Mouse (Mus musculus) heart, embryonic 12.5 days (tissue): ENCODE measurements around the gene Fndc3b. TPM values are rescaled to one million over a fixed set of nuclear protein-coding genes. Genes with fewer than 3 reads are reported as not detected.
A peak's percentile ranks its signal among the peaks of the same experiment; 100 is the strongest.

Experiments used
- ATAC-seq: fragments of 200-750 bp; cut with Nextera tagmentation; 2 replicates; pipeline ENCODE4 v1.8.0; 2017; ENCODE audit warnings: moderate TSS enrichment, moderate library complexity; ENCODE audit not compliant: insufficient number of reproducible peaks, low FRiP score
- H3K27ac ChIP-seq: fragments of 300-500 bp; sonication (generic); 2 replicates; pipeline ENCODE4 v1.5.1; 2016; ENCODE audit warnings: mild to moderate bottlenecking, moderate library complexity; ENCODE audit not compliant: poor library complexity, severe bottlenecking
- H3K27me3 ChIP-seq: fragments of 300-500 bp; sonication (generic); replicated peaks from 2 replicates; pipeline ENCODE4 v1.6.1; 2016; ENCODE audit warnings: mild to moderate bottlenecking, moderate library complexity
- H3K36me3 ChIP-seq: fragments of 300-500 bp; sonication (generic); 2 replicates; pipeline ENCODE4 v1.6.1; 2016; ENCODE audit warnings: mild to moderate bottlenecking, moderate library complexity
- H3K4me1 ChIP-seq: fragments of 300-500 bp; sonication (generic); replicated peaks from 2 replicates; pipeline ENCODE4 v1.6.1; 2016; ENCODE audit warnings: mild to moderate bottlenecking
- H3K4me2 ChIP-seq: fragments of 300-500 bp; sonication (generic); 2 replicates; pipeline ENCODE4 v1.6.1; 2016; ENCODE audit warnings: mild to moderate bottlenecking, moderate library complexity
- H3K4me3 ChIP-seq: fragments of 300-500 bp; sonication (generic); 2 replicates; pipeline ENCODE4 v1.5.1; 2016; ENCODE audit warnings: mild to moderate bottlenecking
- H3K9ac ChIP-seq: fragments of 300-500 bp; sonication (generic); 2 replicates; pipeline ENCODE4 v1.6.1; 2016; ENCODE audit warnings: mild to moderate bottlenecking, moderate library complexity
- H3K9me3 ChIP-seq: fragments of 300-500 bp; sonication (generic); replicated peaks from 2 replicates; pipeline ENCODE4 v1.6.1; 2016; ENCODE audit warnings: mild to moderate bottlenecking, moderate library complexity
- WGBS: fragments of 180-500 bp; shearing (Covaris S2); methylation state at CpG from one replicate; pipeline ENCODE4 v1.1.7; 2016; 5-methylcytosine and 5-hydroxymethylcytosine counted together
- polyA plus RNA-seq: library from polyadenylated mRNA; unstranded; fragments of >200 nt; fragmentation: Nextera tagmentation; extraction: Ambion mirVana; gene quantifications from 2 replicates; pipeline ENCODE4 v1.2.1, GENCODE M21; 2016

The Fndc3b gene
- polyA plus RNA-seq, 1 experiment from 2014 or later, result 36.8 TPM

DNA sequence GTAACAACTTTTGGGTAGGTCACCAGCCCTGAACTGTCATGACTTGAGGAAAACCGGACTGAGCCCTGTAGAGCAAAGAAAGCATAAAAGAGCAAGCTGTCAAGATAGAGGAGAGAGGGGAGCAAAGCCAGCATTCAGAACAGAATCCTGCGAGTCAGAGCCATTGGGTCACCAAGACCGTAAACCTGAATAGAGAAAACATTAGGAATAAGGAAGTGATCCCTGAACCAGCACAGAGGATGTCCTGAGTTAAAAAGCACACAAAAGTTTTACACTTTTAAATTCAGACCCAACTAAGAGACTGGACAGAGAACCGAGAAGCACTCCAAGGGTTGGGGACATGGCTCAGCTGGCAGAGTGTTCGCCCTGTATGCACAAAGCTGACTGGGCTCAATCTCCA is 24.0 kb upstream of the Fndc3b start:
- 60% methylated on average over 5 of the region's 5 CpGs for WGBS
- Histone ChIP-seq H3K9me3 (no peaks in the 10 kb centered on the region), H3K4me1 (peaks cover 6% of the 10 kb centered on the region), H3K27me3 (no peaks in the 10 kb centered on the region), H3K4me3 (no peak overlapping the region), H3K9ac (no peak overlapping the region), H3K27ac (no peak overlapping the region), H3K4me2 (no peak overlapping the region), H3K36me3 (no peaks in the 10 kb centered on the region)
- ATAC-seq, result no peak

DNA sequence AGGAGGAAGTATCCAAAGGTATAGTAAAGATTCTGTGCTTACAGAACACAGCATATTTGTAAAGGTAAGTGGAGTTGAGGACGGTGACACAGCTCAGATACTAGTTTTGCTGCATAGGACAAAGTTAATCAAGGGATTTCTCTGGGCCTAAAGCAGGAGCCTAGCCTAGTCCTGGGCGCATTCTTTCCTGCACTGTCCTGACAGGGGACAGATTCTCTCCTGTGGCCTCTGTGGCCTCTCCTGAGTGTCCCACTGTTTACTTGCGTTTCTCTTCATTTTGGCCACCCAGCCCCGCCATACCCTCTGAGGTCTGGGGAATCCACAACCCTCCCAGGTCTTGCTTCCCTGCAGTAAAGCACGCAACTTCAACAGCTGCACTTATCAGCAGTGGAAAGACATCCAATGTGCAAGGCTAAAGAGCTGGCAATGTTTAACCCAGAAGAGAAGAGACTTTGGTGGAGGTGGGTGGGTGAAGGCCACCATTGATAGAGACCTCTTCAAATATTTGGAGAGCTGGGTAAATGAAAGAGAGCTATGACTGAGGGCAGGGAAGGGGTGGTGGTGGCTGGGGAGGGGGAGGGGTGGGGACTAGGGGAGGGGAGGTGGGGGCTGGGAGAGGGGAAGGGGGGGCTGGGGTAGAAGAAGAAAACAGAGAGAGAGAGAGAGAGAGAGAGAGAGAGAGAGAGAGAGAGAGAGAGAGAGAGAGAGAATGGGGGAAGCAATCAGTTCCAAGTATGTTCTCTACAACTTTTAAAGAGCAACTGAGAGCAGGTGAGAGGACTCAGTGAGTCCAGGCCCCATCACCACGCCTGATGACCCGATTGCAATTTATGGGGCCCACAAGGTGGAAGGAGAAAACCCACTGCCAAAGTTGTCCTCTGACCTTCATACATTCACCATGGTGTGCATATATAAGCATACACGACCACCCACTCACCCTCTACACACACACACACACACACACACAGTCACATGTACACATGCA is 18.0 kb upstream of the Fndc3b start:
- Histone ChIP-seq H3K36me3 (no peaks in the 10 kb centered on the region), H3K27ac (0 out of 2 replicates have a peak overlapping the region, but pooled peaks have one; percentile 4), H3K9me3 (no peaks in the 10 kb centered on the region), H3K4me2 (no peak overlapping the region), H3K4me3 (no peak overlapping the region), H3K9ac (no peak overlapping the region), H3K4me1 (peaks cover 29% of the 10 kb centered on the region), H3K27me3 (no peaks in the 10 kb centered on the region)
- no peak for ATAC-seq
- 58% methylated on average over 8 of the region's 8 CpGs for WGBS

DNA sequence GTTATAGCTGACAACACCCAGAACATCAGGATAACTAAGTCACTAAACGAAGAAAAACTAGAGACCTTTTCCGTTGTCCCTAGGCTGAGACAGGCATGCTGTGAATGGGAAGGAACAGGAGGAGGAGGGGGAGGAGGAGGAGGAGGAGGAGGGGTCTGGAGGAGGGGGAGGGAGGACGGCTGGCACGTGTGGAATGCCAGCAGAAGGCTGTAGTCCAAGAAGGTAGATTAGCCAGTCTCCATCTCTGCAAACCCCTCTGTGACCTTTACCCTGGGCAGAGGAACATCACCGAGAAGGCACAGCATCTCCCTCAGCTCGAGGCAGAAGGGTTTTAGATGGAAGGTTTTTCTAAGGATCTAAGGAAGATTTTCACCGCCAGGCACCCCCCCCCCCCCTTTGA is 17.1 kb upstream of the Fndc3b start:
- peaks cover 29% of the 10 kb centered on the region for H3K4me1 ChIP-seq
- H3K36me3 ChIP-seq, result no peaks in the 10 kb centered on the region
- H3K9me3 ChIP-seq, result no peaks in the 10 kb centered on the region
- H3K9ac ChIP-seq, result no peak overlapping the region
- no peak for ATAC-seq
- WGBS, result 8% methylated on average over 7 of the region's 7 CpGs
- H3K4me2 ChIP-seq, result no peak overlapping the region
- H3K27ac ChIP-seq, result 0 out of 2 replicates have a peak overlapping the region, but pooled peaks have one; percentile 4
- no peak overlapping the region for H3K4me3 ChIP-seq
- no peaks in the 10 kb centered on the region for H3K27me3 ChIP-seq

- H3K27me3 ChIP-seq, result no peaks in the 10 kb centered on the region
- no peak overlapping the region for H3K9ac ChIP-seq
- H3K27ac ChIP-seq, result no peak overlapping the region
- no peak overlapping the region for H3K4me3 ChIP-seq
- WGBS, result 67% methylated on average over 6 of the region's 6 CpGs
- ATAC-seq, result no peak
- no peaks in the 10 kb centered on the region for H3K9me3 ChIP-seq
- H3K4me1 ChIP-seq, result peaks cover 29% of the 10 kb centered on the region
- H3K4me2 ChIP-seq, result no peak overlapping the region
- no peaks in the 10 kb centered on the region for H3K36me3 ChIP-seq
Observed at GRCm38 (mm10) chr3:27725752-27726151, 14.6 kb upstream of the Fndc3b start.

DNA sequence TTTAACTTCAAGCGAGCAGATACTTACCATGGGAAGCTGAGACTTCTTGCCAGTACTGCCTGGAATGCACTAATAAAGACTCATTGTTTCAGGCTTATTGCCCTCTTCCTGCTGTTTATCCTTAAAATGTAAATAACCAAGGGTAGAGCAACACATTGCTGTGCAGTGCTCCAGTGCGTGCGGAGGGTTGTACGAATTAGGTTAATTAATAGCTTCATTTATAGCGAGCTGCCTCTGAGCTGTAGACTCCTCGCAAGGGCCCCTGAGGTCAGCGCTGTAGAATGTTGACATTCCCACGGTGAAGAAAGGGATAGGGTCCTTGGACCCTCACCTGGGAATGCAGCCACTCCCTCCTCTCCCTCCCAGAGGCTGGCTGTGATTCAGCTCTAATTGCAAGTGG is 13.1 kb upstream of the Fndc3b start:
- Histone ChIP-seq H3K9me3 (no peaks in the 10 kb centered on the region), H3K36me3 (no peaks in the 10 kb centered on the region), H3K4me3 (no peak overlapping the region), H3K9ac (no peak overlapping the region), H3K27ac (no peak overlapping the region), H3K4me1 (peaks cover 22% of the 10 kb centered on the region), H3K4me2 (no peak overlapping the region), H3K27me3 (no peaks in the 10 kb centered on the region)
- no peak for ATAC-seq
- 76% methylated on average over 8 of the region's 8 CpGs for WGBS

- Histone ChIP-seq H3K4me1 (peaks cover 6% of the 10 kb centered on the region; the same call in 1 of the 2 replicates), H3K4me2 (no peak overlapping the region), H3K36me3 (no peaks in the 10 kb centered on the region), H3K27ac (no peak overlapping the region), H3K4me3 (no peak overlapping the region), H3K27me3 (no peaks in the 10 kb centered on the region), H3K9me3 (no peaks in the 10 kb centered on the region), H3K9ac (no peak overlapping the region)
- ATAC-seq, result no peak
- 51% methylated on average over 5 of the region's 5 CpGs for WGBS
Observed at GRCm38 (mm10) chr3:27718829-27719365, 7.8 kb upstream of the Fndc3b start.

GRCm38 (mm10) chr3:27713971-27714370 is 2.9 kb upstream of the Fndc3b start:
- 61% methylated on average over 4 of the region's 4 CpGs for WGBS
- Histone ChIP-seq H3K9ac (no peak overlapping the region), H3K9me3 (no peaks in the 10 kb centered on the region), H3K4me2 (no peak overlapping the region), H3K4me1 (peaks cover 6% of the 10 kb centered on the region; the same call in 1 of the 2 replicates), H3K4me3 (no peak overlapping the region), H3K27me3 (no peaks in the 10 kb centered on the region), H3K27ac (no peak overlapping the region), H3K36me3 (no peaks in the 10 kb centered on the region)
- no peak for ATAC-seq

DNA sequence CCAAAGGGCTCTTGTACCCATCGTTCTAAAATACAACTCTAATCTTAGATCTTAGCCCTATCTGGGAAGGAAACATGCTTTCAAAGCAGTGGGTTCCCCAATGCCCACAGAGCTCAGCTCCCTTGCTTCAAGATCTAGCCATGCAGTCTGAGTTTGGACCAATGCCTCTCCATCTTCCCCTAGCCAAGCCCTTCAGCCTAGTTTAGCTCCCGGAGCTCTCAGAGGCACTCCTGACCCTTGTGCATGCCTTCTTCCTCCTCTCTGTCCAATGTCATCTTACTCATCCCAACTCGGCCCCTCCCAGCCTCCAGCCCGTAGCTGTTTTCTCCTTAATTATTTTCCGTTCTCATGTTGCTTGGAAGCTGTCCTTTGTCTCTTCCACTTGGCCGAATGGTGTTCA is 1.3 kb upstream of the Fndc3b start:
- Histone ChIP-seq H3K4me1 (peaks cover 16% of the 10 kb centered on the region), H3K4me2 (no peak overlapping the region), H3K27ac (no peak overlapping the region), H3K9me3 (no peaks in the 10 kb centered on the region), H3K9ac (no peak overlapping the region), H3K4me3 (no peak overlapping the region), H3K36me3 (no peaks in the 10 kb centered on the region), H3K27me3 (no peaks in the 10 kb centered on the region)
- no peak for ATAC-seq
- WGBS, result 60% methylated on average over 6 of the region's 6 CpGs

DNA sequence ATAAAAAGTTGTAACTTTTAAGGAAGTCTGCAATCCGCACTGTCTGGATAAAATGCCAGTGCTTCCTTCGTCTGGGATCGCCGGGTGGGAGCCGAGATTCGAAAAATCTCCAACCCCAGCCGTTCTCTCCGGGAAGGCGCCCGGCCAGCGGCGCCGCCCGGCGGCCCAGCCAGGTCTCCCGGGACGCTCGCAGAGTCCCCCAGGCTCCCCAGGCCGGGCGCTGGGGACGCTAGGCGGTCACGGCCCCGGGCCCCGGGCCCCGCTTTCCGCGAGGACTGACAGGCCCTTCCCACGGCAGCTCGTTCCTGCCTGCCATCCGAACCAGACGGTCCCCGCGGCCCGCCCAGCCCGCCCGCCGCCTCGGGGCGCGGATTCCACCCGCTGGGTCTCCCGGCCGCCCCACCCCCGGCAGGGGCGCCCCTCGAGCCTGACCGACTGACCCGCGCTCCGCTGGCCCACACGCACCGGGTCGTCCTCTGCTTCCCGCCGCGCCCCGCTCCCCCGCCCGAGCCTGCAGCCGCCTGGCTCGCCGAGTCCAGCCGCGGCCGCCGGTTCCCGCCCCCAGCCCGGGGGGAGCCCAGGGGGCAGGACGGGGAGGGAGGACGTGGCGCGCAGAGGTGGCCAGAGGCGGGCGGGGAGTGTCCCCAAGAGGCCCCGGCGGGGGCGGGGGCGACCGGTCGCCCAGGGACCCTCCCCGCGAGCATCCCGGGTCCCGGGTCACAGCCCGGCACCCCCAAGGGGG is 1.0 kb downstream of the Fndc3b start:
- H3K27ac ChIP-seq, result peak overlapping the region; percentile 99

DNA sequence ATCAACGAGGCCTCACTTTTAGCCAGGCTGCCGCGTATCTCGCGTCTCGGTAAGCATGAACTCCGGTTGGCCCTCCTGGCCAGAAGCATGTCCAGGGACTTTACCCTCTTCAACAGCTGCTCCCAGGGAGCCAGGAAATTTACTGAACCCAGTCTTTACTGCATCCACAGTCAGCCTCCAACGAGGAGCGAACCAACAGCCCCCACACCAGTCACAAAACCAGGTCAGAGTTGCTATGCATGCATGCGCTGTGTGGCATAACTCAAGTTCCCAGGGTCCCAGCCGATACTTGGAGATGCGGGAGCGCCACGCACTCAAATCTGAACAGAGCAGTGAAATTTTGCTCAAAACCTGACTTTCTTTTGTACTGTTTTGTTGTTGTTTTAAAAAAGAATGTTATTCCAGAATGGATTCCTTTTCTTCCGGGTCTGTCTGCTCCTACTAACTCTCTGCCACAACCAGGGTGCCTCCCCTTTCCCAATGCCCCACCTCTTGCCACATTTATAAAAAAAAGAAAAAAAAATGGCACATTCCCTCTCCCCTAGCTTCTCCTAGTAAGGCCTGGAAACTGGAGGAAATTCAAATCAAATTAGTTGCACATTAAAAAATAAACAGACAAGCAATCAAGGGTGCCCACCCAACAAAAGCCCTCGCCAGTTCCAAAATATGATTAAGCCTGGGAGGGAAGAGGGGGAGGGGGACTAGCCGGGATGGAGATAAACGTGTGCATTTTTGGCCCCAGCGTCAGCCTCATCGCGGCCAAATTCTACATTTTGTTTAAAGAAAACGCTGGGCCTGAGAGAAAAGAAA is 1.8 kb downstream of the Fndc3b start:
- Histone ChIP-seq H3K4me3 (peak overlapping the region; percentile 90), H3K4me2 (peak overlapping the region; percentile 94), H3K9me3 (no peaks in the 10 kb centered on the region), H3K27ac (peak overlapping the region; percentile 99), H3K4me1 (peaks cover 43% of the 10 kb centered on the region), H3K27me3 (no peaks in the 10 kb centered on the region), H3K36me3 (no peaks in the 10 kb centered on the region), H3K9ac (peak overlapping the region; percentile 98)
- WGBS, result 3% methylated on average over 22 of the region's 22 CpGs
- no peak for ATAC-seq

More for the DNA sequence above, 1.0 kb downstream of the Fndc3b start:
- H3K4me2 ChIP-seq, result peak overlapping the region; percentile 94
- under 1% methylated on average over 78 of the region's 86 CpGs for WGBS
- no peaks in the 10 kb centered on the region for H3K9me3 ChIP-seq
- H3K36me3 ChIP-seq, result no peaks in the 10 kb centered on the region
- H3K4me1 ChIP-seq, result peaks cover 36% of the 10 kb centered on the region
- ATAC-seq, result peak; percentile 86
- no peaks in the 10 kb centered on the region for H3K27me3 ChIP-seq
- peak overlapping the region; percentile 98 for H3K9ac ChIP-seq
- peak overlapping the region; percentile 90 for H3K4me3 ChIP-seq
